Mouse (Mus musculus) brown adipose tissue, adult 24 weeks (tissue): Measurements from ENCODE around the gene Tuba3b. TPM values are rescaled to one million over a fixed set of nuclear protein-coding genes. Genes with fewer than 3 reads are reported as not detected.

Source experiments
- H3K27ac ChIP-seq: fragments of 200-500 bp; replicated peaks from 2 replicates; pipeline ENCODE4 v1.5.1; 2012; ENCODE audit warnings: low read depth, mild to moderate bottlenecking, low read length
- H3K4me1 ChIP-seq: fragments of 200-500 bp; 2 replicates; pipeline ENCODE4 v1.6.1; 2012; ENCODE audit warnings: low read length, mixed read lengths; ENCODE audit not compliant: control insufficient read depth, insufficient read depth, insufficient read length
- H3K4me3 ChIP-seq: fragments of 200-500 bp; 2 replicates; pipeline ENCODE4 v1.5.1; 2012; ENCODE audit warnings: low read depth, mild to moderate bottlenecking, low read length, moderate library complexity; ENCODE audit not compliant: insufficient read depth
- polyA plus RNA-seq: library from polyadenylated mRNA; stranded (reverse); fragments of >200 nt; gene quantifications from 2 replicates; pipeline ENCODE4 v1.2.4, GENCODE M21; 2012; ENCODE audit not compliant: missing spikeins, insufficient read depth, insufficient read length

The Tuba3b gene
- polyA plus RNA-seq, 1 experiment, result not detected

DNA sequence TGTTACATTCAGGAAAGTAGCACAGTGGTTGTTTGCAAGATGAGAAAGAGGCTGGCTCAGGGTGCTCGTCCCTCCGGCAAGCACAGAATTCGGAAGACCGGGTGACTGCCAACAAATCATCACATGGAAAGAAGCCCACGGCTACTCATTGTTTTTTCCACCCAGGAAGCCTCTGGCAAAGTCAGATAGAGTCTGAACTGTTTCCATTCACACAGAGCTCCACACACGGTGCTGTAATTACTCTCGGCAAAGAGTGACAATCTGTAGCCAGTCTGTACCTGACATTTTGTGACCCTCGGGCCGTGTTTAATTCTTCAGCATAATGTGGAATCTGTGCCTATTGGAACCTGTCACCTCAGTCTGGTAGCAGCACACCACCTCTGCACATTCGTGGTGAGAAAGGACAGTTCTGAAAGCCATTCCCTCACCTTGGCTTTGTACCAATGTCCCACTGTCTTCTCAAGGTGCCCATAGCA, 54.1 kb downstream of the Tuba3b start:
- Histone ChIP-seq H3K27ac (no peak overlapping the region), H3K4me1 (peaks cover 3% of the 10 kb centered on the region), H3K4me3 (no peak overlapping the region)

Other genes starting within 250 kb of the Tuba3b start
- gene Lmntd1, start 1.4 kb upstream of the Tuba3b start, polyA plus RNA-seq, result not detected in 2 replicates
- gene Rassf8, start 131.0 kb downstream of the Tuba3b start, polyA plus RNA-seq, result 13.5 and 20.2 TPM in 2 replicates
- gene Bhlhe41, start 249.8 kb downstream of the Tuba3b start, polyA plus RNA-seq, result 10.6 and 11.3 TPM in 2 replicates